Mouse (Mus musculus): ENCODE measurements around the gene Uvrag. TPM values are rescaled to one million over a fixed set of nuclear protein-coding genes. Genes with fewer than 3 reads are reported as not detected.

Gene Uvrag
- polyA plus RNA-seq, 1 experiment: 45.9 TPM

- TF ChIP-seq POLR2A (IDR thresholded peaks at IDR 0.05; ENCODE audit: low read depth, low read length) (no peak), CTCF (IDR thresholded peaks at IDR 0.05; ENCODE audit: extremely low read depth, insufficient read depth, insufficient read length, insufficient replicate concordance) (no peak)
- H3K4me1 ChIP-seq (ENCODE audit: control insufficient read depth, insufficient read depth, insufficient read length): no peaks in the 10 kb centered on the region
- H3K27ac ChIP-seq (ENCODE audit: insufficient read depth, low read length): no peak overlapping the region
- 61% methylated on average over 22 of the region's 22 CpGs for WGBS
- H3K27me3 ChIP-seq (ENCODE audit: control insufficient read depth, insufficient read depth, low read length): no peaks in the 10 kb centered on the region
- H3K36me3 ChIP-seq (ENCODE audit: control insufficient read depth, insufficient read depth, low read length): peaks cover 23% of the 10 kb centered on the region
- no peak overlapping the region for H3K4me3 ChIP-seq (ENCODE audit: extremely low read depth, insufficient read depth, insufficient read length)
- no peak for DNase-seq (ENCODE audit: low read depth in 1 of 2, low spot score in 2 of 2)
Measured at GRCm38 (mm10) chr7:98887811-98888261, 253.1 kb downstream of the Uvrag start.

GRCm38 (mm10) chr7:98881887-98882286, 259.1 kb downstream of the Uvrag start:
- no peak for DNase-seq (ENCODE audit: low read depth in 1 of 2, low spot score in 2 of 2)
- H3K36me3 ChIP-seq (ENCODE audit: control insufficient read depth, insufficient read depth, low read length): peaks cover 10% of the 10 kb centered on the region
- H3K27me3 ChIP-seq (ENCODE audit: control insufficient read depth, insufficient read depth, low read length): no peaks in the 10 kb centered on the region
- H3K4me3 ChIP-seq (ENCODE audit: extremely low read depth, insufficient read depth, insufficient read length): no peak overlapping the region
- no peak overlapping the region for H3K27ac ChIP-seq (ENCODE audit: insufficient read depth, low read length)
- whole genome bisulfite sequencing: 81% methylated on average over 4 of the region's 4 CpGs
- TF ChIP-seq POLR2A (IDR thresholded peaks at IDR 0.05; ENCODE audit: low read depth, low read length) (no peak), CTCF (IDR thresholded peaks at IDR 0.05; ENCODE audit: extremely low read depth, insufficient read depth, insufficient read length, insufficient replicate concordance) (no peak)
- no peaks in the 10 kb centered on the region for H3K4me1 ChIP-seq (ENCODE audit: control insufficient read depth, insufficient read depth, insufficient read length)

GRCm38 (mm10) chr7:98879176-98879575, 261.8 kb downstream of the Uvrag start:
- Histone ChIP-seq H3K36me3 (ENCODE audit: control insufficient read depth, insufficient read depth, low read length) (peaks cover 2% of the 10 kb centered on the region), H3K4me1 (ENCODE audit: control insufficient read depth, insufficient read depth, insufficient read length) (no peaks in the 10 kb centered on the region), H3K4me3 (ENCODE audit: extremely low read depth, insufficient read depth, insufficient read length) (no peak overlapping the region), H3K27ac (ENCODE audit: insufficient read depth, low read length) (no peak overlapping the region), H3K27me3 (ENCODE audit: control insufficient read depth, insufficient read depth, low read length) (no peaks in the 10 kb centered on the region)
- TF ChIP-seq CTCF (IDR thresholded peaks at IDR 0.05; ENCODE audit: extremely low read depth, insufficient read depth, insufficient read length, insufficient replicate concordance): no peak
- no peak for TF ChIP-seq POLR2A (IDR thresholded peaks at IDR 0.05; ENCODE audit: low read depth, low read length)
- WGBS: 75% methylated on average over 2 of the region's 2 CpGs
- DNase-seq (ENCODE audit: low read depth in 1 of 2, low spot score in 2 of 2): no peak

GRCm38 (mm10) chr7:98876119-98876518, 264.8 kb downstream of the Uvrag start:
- H3K27ac ChIP-seq (ENCODE audit: insufficient read depth, low read length): no peak overlapping the region
- H3K36me3 ChIP-seq (ENCODE audit: control insufficient read depth, insufficient read depth, low read length): no peaks in the 10 kb centered on the region
- no peak for TF ChIP-seq CTCF (IDR thresholded peaks at IDR 0.05; ENCODE audit: extremely low read depth, insufficient read depth, insufficient read length, insufficient replicate concordance)
- TF ChIP-seq POLR2A (IDR thresholded peaks at IDR 0.05; ENCODE audit: low read depth, low read length): no peak
- H3K27me3 ChIP-seq (ENCODE audit: control insufficient read depth, insufficient read depth, low read length): no peaks in the 10 kb centered on the region
- 83% methylated on average over 13 of the region's 13 CpGs for WGBS
- no peak overlapping the region for H3K4me3 ChIP-seq (ENCODE audit: extremely low read depth, insufficient read depth, insufficient read length)
- no peaks in the 10 kb centered on the region for H3K4me1 ChIP-seq (ENCODE audit: control insufficient read depth, insufficient read depth, insufficient read length)
- DNase-seq (ENCODE audit: low read depth in 1 of 2, low spot score in 2 of 2): no peak

- H3K4me1 ChIP-seq (ENCODE audit: control insufficient read depth, insufficient read depth, insufficient read length): no peaks in the 10 kb centered on the region
- TF ChIP-seq CTCF (IDR thresholded peaks at IDR 0.05; ENCODE audit: extremely low read depth, insufficient read depth, insufficient read length, insufficient replicate concordance) (no peak), POLR2A (IDR thresholded peaks at IDR 0.05; ENCODE audit: low read depth, low read length) (no peak)
- H3K4me3 ChIP-seq (ENCODE audit: extremely low read depth, insufficient read depth, insufficient read length): no peak overlapping the region
- H3K27ac ChIP-seq (ENCODE audit: insufficient read depth, low read length): no peak overlapping the region
- no peak for DNase-seq (ENCODE audit: low read depth in 1 of 2, low spot score in 2 of 2)
- no peaks in the 10 kb centered on the region for H3K27me3 ChIP-seq (ENCODE audit: control insufficient read depth, insufficient read depth, low read length)
- no peaks in the 10 kb centered on the region for H3K36me3 ChIP-seq (ENCODE audit: control insufficient read depth, insufficient read depth, low read length)
- 82% methylated on average over 13 of the region's 13 CpGs for WGBS
Measured at GRCm38 (mm10) chr7:98875390-98875990, 265.5 kb downstream of the Uvrag start.

GRCm38 (mm10) chr7:98874411-98874951, 266.5 kb downstream of the Uvrag start:
- 82% methylated on average over 6 of the region's 6 CpGs for WGBS

GRCm38 (mm10) chr7:98873316-98873715, 267.6 kb downstream of the Uvrag start:
- no peak for DNase-seq (ENCODE audit: low read depth in 1 of 2, low spot score in 2 of 2)
- TF ChIP-seq CTCF (IDR thresholded peaks at IDR 0.05; ENCODE audit: extremely low read depth, insufficient read depth, insufficient read length, insufficient replicate concordance): no peak
- TF ChIP-seq POLR2A (IDR thresholded peaks at IDR 0.05; ENCODE audit: low read depth, low read length): no peak
- Histone ChIP-seq H3K4me1 (ENCODE audit: control insufficient read depth, insufficient read depth, insufficient read length) (peaks cover 4% of the 10 kb centered on the region; the same call in 1 of the 2 replicates), H3K27ac (ENCODE audit: insufficient read depth, low read length) (no peak overlapping the region), H3K36me3 (ENCODE audit: control insufficient read depth, insufficient read depth, low read length) (no peaks in the 10 kb centered on the region), H3K27me3 (ENCODE audit: control insufficient read depth, insufficient read depth, low read length) (no peaks in the 10 kb centered on the region), H3K4me3 (ENCODE audit: extremely low read depth, insufficient read depth, insufficient read length) (no peak overlapping the region)
- WGBS: 94% methylated on average over 12 of the region's 12 CpGs

More at GRCm38 (mm10) chr7:98874411-98874951, 266.5 kb downstream of the Uvrag start:
- no peak overlapping the region for H3K27ac ChIP-seq (ENCODE audit: insufficient read depth, low read length)
- TF ChIP-seq POLR2A (IDR thresholded peaks at IDR 0.05; ENCODE audit: low read depth, low read length) (no peak), CTCF (IDR thresholded peaks at IDR 0.05; ENCODE audit: extremely low read depth, insufficient read depth, insufficient read length, insufficient replicate concordance) (no peak)
- H3K4me1 ChIP-seq (ENCODE audit: control insufficient read depth, insufficient read depth, insufficient read length): no peaks in the 10 kb centered on the region
- no peaks in the 10 kb centered on the region for H3K36me3 ChIP-seq (ENCODE audit: control insufficient read depth, insufficient read depth, low read length)
- no peaks in the 10 kb centered on the region for H3K27me3 ChIP-seq (ENCODE audit: control insufficient read depth, insufficient read depth, low read length)
- DNase-seq (ENCODE audit: low read depth in 1 of 2, low spot score in 2 of 2): no peak
- H3K4me3 ChIP-seq (ENCODE audit: extremely low read depth, insufficient read depth, insufficient read length): no peak overlapping the region
